Mouse (Mus musculus): ENCODE results near the gene Olfr1287. TPM values are rescaled to one million over a fixed set of nuclear protein-coding genes. Genes with fewer than 3 reads are reported as not detected.

Gene Olfr1287
- not detected in 2 replicates for polyA plus RNA-seq (2016; fragmentation: Nextera tagmentation; extraction: Ambion mirVana)

- H3K27me3 ChIP-seq (ENCODE audit: insufficient read depth, poor library complexity, severe bottlenecking), result no peaks in the 10 kb centered on the region
- 71% methylated on average over 1 of the region's 1 CpGs for WGBS
- no peaks in the 10 kb centered on the region for H3K9me3 ChIP-seq
- no peak for DNase-seq (ENCODE audit: low spot score)
- no peak within 1 kb of the TSS for H3K4me3 ChIP-seq
- no peak within 1 kb of the TSS for H3K27ac ChIP-seq
- no peaks in the 10 kb centered on the region for H3K36me3 ChIP-seq
- no peaks in the 10 kb centered on the region for H3K4me1 ChIP-seq (replicated peaks)
These were observed at the start of gene Olfr1287 for GRCm38 (mm10) chr2:111448842-111449241. TSS of gene Olfr1287 (plus strand) at chr2:111449142.

GRCm38 (mm10) chr2:111422931-111423330 is 26.0 kb upstream of the Olfr1287 start, which contains the start of gene Olfr1286:
TSS of gene Olfr1286 (minus strand) at chr2:111423115.
- DNase-seq (ENCODE audit: low spot score), result no peak
- Histone ChIP-seq H3K4me3 (no peak within 1 kb of the TSS), H3K4me1 (replicated peaks) (no peaks in the 10 kb centered on the region), H3K9me3 (no peaks in the 10 kb centered on the region), H3K36me3 (no peaks in the 10 kb centered on the region), H3K27ac (no peak within 1 kb of the TSS), H3K27me3 (ENCODE audit: insufficient read depth, poor library complexity, severe bottlenecking) (no peaks in the 10 kb centered on the region)
- WGBS, result 71% methylated on average over 1 of the region's 1 CpGs

- Histone ChIP-seq H3K4me1 (replicated peaks) (no peaks in the 10 kb centered on the region), H3K27ac (no peak within 1 kb of the TSS), H3K36me3 (no peaks in the 10 kb centered on the region), H3K4me3 (no peak within 1 kb of the TSS), H3K9me3 (no peaks in the 10 kb centered on the region), H3K27me3 (ENCODE audit: insufficient read depth, poor library complexity, severe bottlenecking) (no peaks in the 10 kb centered on the region)
- WGBS, result 92% methylated on average over 1 of the region's 1 CpGs
- no peak for DNase-seq (ENCODE audit: low spot score)
These were observed 24.9 kb downstream of the Olfr1287 start, which contains the start of gene Olfr1288 for GRCm38 (mm10) chr2:111473801-111474200. TSS of gene Olfr1288 (plus strand) at chr2:111474101.

- H3K27ac ChIP-seq, result no peak within 1 kb of the TSS
- WGBS, result 91% methylated on average over 1 of the region's 1 CpGs
- DNase-seq (ENCODE audit: low spot score), result no peak
These were observed 31.6 kb downstream of the Olfr1287 start, which contains the start of gene Olfr1289 for GRCm38 (mm10) chr2:111480519-111480918. TSS of gene Olfr1289 (plus strand) at chr2:111480819.

GRCm38 (mm10) chr2:111493729-111494128 is 44.8 kb downstream of the Olfr1287 start, which contains the start of gene Olfr1290:
TSS of gene Olfr1290 (minus strand) at chr2:111493829.
- WGBS, result 83% methylated on average over 5 of the region's 5 CpGs
- Histone ChIP-seq H3K27me3 (ENCODE audit: insufficient read depth, poor library complexity, severe bottlenecking) (no peaks in the 10 kb centered on the region), H3K36me3 (no peaks in the 10 kb centered on the region), H3K4me1 (replicated peaks) (no peaks in the 10 kb centered on the region), H3K9me3 (no peaks in the 10 kb centered on the region), H3K4me3 (no peak within 1 kb of the TSS), H3K27ac (no peak within 1 kb of the TSS)
- DNase-seq (ENCODE audit: low spot score), result no peak

More at GRCm38 (mm10) chr2:111480519-111480918, 31.6 kb downstream of the Olfr1287 start, which contains the start of gene Olfr1289:
- Histone ChIP-seq H3K4me3 (no peak within 1 kb of the TSS), H3K9me3 (no peaks in the 10 kb centered on the region), H3K27me3 (ENCODE audit: insufficient read depth, poor library complexity, severe bottlenecking) (no peaks in the 10 kb centered on the region), H3K36me3 (no peaks in the 10 kb centered on the region), H3K4me1 (replicated peaks) (no peaks in the 10 kb centered on the region)

- Histone ChIP-seq H3K27ac (no peak within 1 kb of the TSS), H3K36me3 (no peaks in the 10 kb centered on the region), H3K27me3 (ENCODE audit: insufficient read depth, poor library complexity, severe bottlenecking) (no peaks in the 10 kb centered on the region), H3K4me1 (replicated peaks) (no peaks in the 10 kb centered on the region), H3K4me3 (no peak within 1 kb of the TSS), H3K9me3 (no peaks in the 10 kb centered on the region)
- 92% methylated on average over 3 of the region's 3 CpGs for WGBS
- DNase-seq (ENCODE audit: low spot score), result no peak
These were observed 47.9 kb downstream of the Olfr1287 start, which contains the start of gene Olfr1291-ps1 for GRCm38 (mm10) chr2:111496880-111497279. TSS of gene Olfr1291-ps1 (plus strand) at chr2:111497180.

Other genes with a start within 250 kb of the Olfr1287 start
- not detected in 2 replicates for gene 4930430A15Rik, start 219.5 kb upstream of the Olfr1287 start, polyA plus RNA-seq (2016; fragmentation: Nextera tagmentation; extraction: Ambion mirVana)
- gene Olfr1275, start 213.9 kb upstream of the Olfr1287 start, polyA plus RNA-seq (2016; fragmentation: Nextera tagmentation; extraction: Ambion mirVana), result not detected in 2 replicates
- not detected in 2 replicates for gene Olfr1276, start 194.6 kb upstream of the Olfr1287 start, polyA plus RNA-seq (2016; fragmentation: Nextera tagmentation; extraction: Ambion mirVana)
- not detected in 2 replicates for gene Olfr1277, start 175.0 kb upstream of the Olfr1287 start, polyA plus RNA-seq (2016; fragmentation: Nextera tagmentation; extraction: Ambion mirVana)
- gene Olfr1278, start 159.0 kb upstream of the Olfr1287 start, polyA plus RNA-seq (2016; fragmentation: Nextera tagmentation; extraction: Ambion mirVana), result not detected in 2 replicates
- not detected in 2 replicates for gene Olfr1279, start 148.5 kb upstream of the Olfr1287 start, polyA plus RNA-seq (2016; fragmentation: Nextera tagmentation; extraction: Ambion mirVana)
- not detected in 2 replicates for gene Olfr1280, start 135.1 kb upstream of the Olfr1287 start, polyA plus RNA-seq (2016; fragmentation: Nextera tagmentation; extraction: Ambion mirVana)
- not detected in 2 replicates for gene Olfr1281, start 122.6 kb upstream of the Olfr1287 start, polyA plus RNA-seq (2016; fragmentation: Nextera tagmentation; extraction: Ambion mirVana)
- not detected in 2 replicates for gene Olfr1282, start 113.1 kb upstream of the Olfr1287 start, polyA plus RNA-seq (2016; fragmentation: Nextera tagmentation; extraction: Ambion mirVana)
- not detected in 2 replicates for gene Olfr1283, start 82.4 kb upstream of the Olfr1287 start, polyA plus RNA-seq (2016; fragmentation: Nextera tagmentation; extraction: Ambion mirVana)
- gene Olfr1284, start 73.6 kb upstream of the Olfr1287 start, polyA plus RNA-seq (2016; fragmentation: Nextera tagmentation; extraction: Ambion mirVana), result not detected in 2 replicates
- gene Olfr1286, start 26.0 kb upstream of the Olfr1287 start, polyA plus RNA-seq (2016; fragmentation: Nextera tagmentation; extraction: Ambion mirVana), result not detected in 2 replicates
- not detected in 2 replicates for gene Olfr1288, start 25.0 kb downstream of the Olfr1287 start, polyA plus RNA-seq (2016; fragmentation: Nextera tagmentation; extraction: Ambion mirVana)
- not detected in 2 replicates for gene Olfr1289, start 31.7 kb downstream of the Olfr1287 start, polyA plus RNA-seq (2016; fragmentation: Nextera tagmentation; extraction: Ambion mirVana)
- not detected in 2 replicates for gene Olfr1290, start 44.7 kb downstream of the Olfr1287 start, polyA plus RNA-seq (2016; fragmentation: Nextera tagmentation; extraction: Ambion mirVana)
- not detected in 2 replicates for gene Olfr1291-ps1, start 48.0 kb downstream of the Olfr1287 start, polyA plus RNA-seq (2016; fragmentation: Nextera tagmentation; extraction: Ambion mirVana)
- not detected in 2 replicates for gene Olfr1293-ps, start 76.1 kb downstream of the Olfr1287 start, polyA plus RNA-seq (2016; fragmentation: Nextera tagmentation; extraction: Ambion mirVana)
- gene Olfr1294, start 91.1 kb downstream of the Olfr1287 start, polyA plus RNA-seq (2016; fragmentation: Nextera tagmentation; extraction: Ambion mirVana), result not detected in 2 replicates
- gene Olfr1295, start 120.5 kb downstream of the Olfr1287 start, polyA plus RNA-seq (2016; fragmentation: Nextera tagmentation; extraction: Ambion mirVana), result not detected in 2 replicates
- not detected in 2 replicates for gene Olfr1297, start 177.4 kb downstream of the Olfr1287 start, polyA plus RNA-seq (2016; fragmentation: Nextera tagmentation; extraction: Ambion mirVana)
- gene Olfr1298, start 200.1 kb downstream of the Olfr1287 start, polyA plus RNA-seq (2016; fragmentation: Nextera tagmentation; extraction: Ambion mirVana), result not detected in 2 replicates
- gene Olfr1299, start 212.3 kb downstream of the Olfr1287 start, polyA plus RNA-seq (2016; fragmentation: Nextera tagmentation; extraction: Ambion mirVana), result not detected in 2 replicates